Comparison of ENCODE assay signal across 21 mouse cellular contexts in the genomic region with DNA sequence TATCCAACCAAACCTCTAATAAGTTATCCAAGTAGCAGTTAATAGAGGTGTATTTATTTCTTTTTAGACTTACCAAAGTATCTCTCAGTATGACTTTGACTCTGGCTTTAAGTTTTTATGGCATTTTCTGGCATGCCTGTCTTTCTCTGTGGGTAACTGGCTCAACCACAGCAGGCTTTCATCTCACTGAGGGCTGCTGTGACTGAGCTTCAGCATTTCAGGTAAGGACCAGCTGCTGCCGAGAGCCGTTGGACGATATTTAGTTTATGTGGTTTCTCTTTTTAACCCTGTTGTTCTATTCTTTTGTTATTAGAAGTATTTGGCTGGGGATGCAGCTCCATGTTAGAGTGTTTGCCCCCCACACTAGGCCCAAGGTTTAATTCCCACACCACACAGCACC.
"Had no signal": no experiment of that assay in that cellular context is flagged by ENCODE, and none has a peak within 500 bp of the region (broad histone marks: within the 10 kb centered on the region; RNA-seq: fewer than 3 reads in every experiment).

No protein-coding gene starts in this region.

- H3K4me3 ChIP-seq: heart, adult 2 months; heart, embryonic 10.5 days; heart, embryonic 12.5 days; hindbrain, embryonic 13.5 days; hindbrain, embryonic 15.5 days; limb, embryonic 13.5 days; limb, embryonic 15.5 days had no signal

- H3K27ac ChIP-seq: heart, adult 2 months; heart, embryonic 10.5 days; hindbrain, embryonic 13.5 days; hindbrain, embryonic 15.5 days; hindbrain, postnatal 0 days; limb, embryonic 13.5 days; limb, embryonic 15.5 days had no signal

- H3K4me1 ChIP-seq: hindbrain, embryonic 13.5 days; hindbrain, embryonic 15.5 days; limb, embryonic 13.5 days; limb, embryonic 15.5 days had no signal

- H3K27me3 ChIP-seq: heart, embryonic 12.5 days; hindbrain, embryonic 13.5 days; hindbrain, embryonic 15.5 days; limb, embryonic 13.5 days; limb, embryonic 15.5 days had no signal

- DNase-seq: gastrocnemius, postnatal 14 days; gastrocnemius, postnatal 36 days; heart, adult 11 months; heart, adult 2 months; heart, postnatal 14 days; heart, postnatal 36 days; kidney, adult 11 months; kidney, adult 2 months; kidney, postnatal 10 days; kidney, postnatal 25 days; kidney, postnatal 4 days; layer of hippocampus, adult 9-11 months; layer of hippocampus, postnatal 36 days; left cerebral cortex, postnatal 4 days had no signal
